Mouse (Mus musculus) WW6 (cell line): ENCODE data around the gene Gm10842.

Experiments
- DNase-seq: peaks from one replicate; pipeline ENCODE4 v3.0.0-alpha.2; 2013; ENCODE audit warnings: low read depth, low spot score

The Gm10842 gene

GRCm38 (mm10) chr11:105152357-105152899 is 5.7 kb downstream of the Gm10842 start:
- DNase-seq, result no peak

GRCm38 (mm10) chr11:105153068-105153833 is 6.6 kb downstream of the Gm10842 start:
- DNase-seq, result no peak

GRCm38 (mm10) chr11:105155915-105156314 is 9.2 kb downstream of the Gm10842 start:
- DNase-seq, result no peak

- no peak for DNase-seq
These were observed 10.1 kb downstream of the Gm10842 start for GRCm38 (mm10) chr11:105156748-105157267.

GRCm38 (mm10) chr11:105158047-105158446 is 11.4 kb downstream of the Gm10842 start:
- DNase-seq, result no peak

- no peak for DNase-seq
These were observed 13.1 kb downstream of the Gm10842 start for GRCm38 (mm10) chr11:105159673-105160360.

GRCm38 (mm10) chr11:105161411-105161810 is 14.7 kb downstream of the Gm10842 start:
- DNase-seq, result no peak

- no peak for DNase-seq
These were observed 18.1 kb downstream of the Gm10842 start for GRCm38 (mm10) chr11:105164516-105165510.

- no peak for DNase-seq
These were observed 20.1 kb downstream of the Gm10842 start for GRCm38 (mm10) chr11:105166780-105167179.

- no peak for DNase-seq
These were observed 31.8 kb downstream of the Gm10842 start, which contains the start of gene Tlk2 for GRCm38 (mm10) chr11:105178516-105178915. TSS of gene Tlk2 (plus strand) at chr11:105178807.

GRCm38 (mm10) chr11:105179523-105179922 is 32.8 kb downstream of the Gm10842 start:
- DNase-seq, result no peak

GRCm38 (mm10) chr11:105180471-105181091 is 33.9 kb downstream of the Gm10842 start:
- DNase-seq, result no peak

GRCm38 (mm10) chr11:105181126-105181637 is 34.5 kb downstream of the Gm10842 start:
- peak; percentile 86 for DNase-seq

- no peak for DNase-seq
These were observed 35.2 kb downstream of the Gm10842 start for GRCm38 (mm10) chr11:105181689-105182460.

- DNase-seq, result no peak
These were observed 35.8 kb downstream of the Gm10842 start for GRCm38 (mm10) chr11:105182461-105182855.

- DNase-seq, result no peak
These were observed 38.0 kb downstream of the Gm10842 start for GRCm38 (mm10) chr11:105184678-105185077.

- no peak for DNase-seq
These were observed 45.5 kb downstream of the Gm10842 start for GRCm38 (mm10) chr11:105192186-105192585.
